Mouse (Mus musculus) E14TG2a.4 (cell line): Measurements from ENCODE around the gene Ushbp1.

Source experiments
- CTCF ChIP-seq: conservative IDR thresholded peaks from 2 replicates; pipeline ENCODE4 v1.5.1; 2014; ENCODE audit warnings: low read length
- POU5F1 ChIP-seq: IDR thresholded peaks from 2 replicates; pipeline ENCODE4 v1.6.1; 2014; ENCODE audit warnings: low read length, borderline replicate concordance

- TF ChIP-seq CTCF (no peak), POU5F1 (no peak)
These were observed 12.2 kb downstream of the Ushbp1 start for GRCm38 (mm10) chr8:71383396-71383795.
